Mouse (Mus musculus) neural tube, embryonic 13.5 days (tissue): ENCODE results near the gene Ttc24. TPM values are rescaled to one million over a fixed set of nuclear protein-coding genes. Genes with fewer than 3 reads are reported as not detected.

Experiments
- ATAC-seq: fragments of 200-750 bp; cut with Nextera tagmentation; 2 replicates; pipeline ENCODE4 v1.8.0; 2017; ENCODE audit warnings: low read depth, mild to moderate bottlenecking, moderate TSS enrichment, moderate library complexity
- H3K27ac ChIP-seq: fragments of 300-500 bp; sonication (generic); replicated peaks from 2 replicates; pipeline ENCODE4 v1.5.1; 2015; ENCODE audit warnings: moderate library complexity, mild to moderate bottlenecking, inconsistent platforms
- H3K27me3 ChIP-seq: fragments of 300-500 bp; sonication (generic); 2 replicates; pipeline ENCODE4 v1.6.1; 2015; ENCODE audit warnings: mild to moderate bottlenecking, inconsistent platforms
- H3K36me3 ChIP-seq: fragments of 300-500 bp; sonication (generic); 2 replicates; pipeline ENCODE4 v1.6.1; 2015; ENCODE audit warnings: mild to moderate bottlenecking, inconsistent platforms
- H3K4me1 ChIP-seq: fragments of 300-500 bp; sonication (generic); replicated peaks from 2 replicates; pipeline ENCODE4 v1.6.1; 2015; ENCODE audit warnings: inconsistent platforms
- H3K4me2 ChIP-seq: fragments of 300-500 bp; sonication (generic); 2 replicates; pipeline ENCODE4 v1.6.1; 2015; ENCODE audit warnings: inconsistent platforms, mild to moderate bottlenecking, moderate library complexity
- H3K4me3 ChIP-seq: fragments of 300-500 bp; sonication (generic); 2 replicates; pipeline ENCODE4 v1.5.1; 2015; ENCODE audit warnings: mild to moderate bottlenecking, inconsistent platforms
- H3K9ac ChIP-seq: fragments of 300-500 bp; sonication (generic); 2 replicates; pipeline ENCODE4 v1.6.1; 2015; ENCODE audit warnings: moderate library complexity, mild to moderate bottlenecking, inconsistent platforms
- H3K9me3 ChIP-seq: fragments of 300-500 bp; sonication (generic); 2 replicates; pipeline ENCODE4 v1.6.1; 2016; ENCODE audit warnings: inconsistent platforms
- WGBS: fragments of 180-500 bp; shearing (Covaris S2); methylation state at CpG from one replicate; pipeline ENCODE4 v1.1.7; 2015; 5-methylcytosine and 5-hydroxymethylcytosine counted together
- polyA plus RNA-seq: library from polyadenylated mRNA; unstranded; fragments of >200 nt; fragmentation: Nextera tagmentation; extraction: Ambion mirVana; gene quantifications from 2 replicates; pipeline ENCODE4 v1.2.1, GENCODE M21; 2015

Ttc24 gene
- polyA plus RNA-seq, 1 experiment from 2014 or later = not detected

- no peaks in the 10 kb centered on the region for H3K36me3 ChIP-seq
- no peak overlapping the region for H3K4me2 ChIP-seq
- H3K4me3 ChIP-seq = no peak overlapping the region
- ATAC-seq = no peak
- H3K27ac ChIP-seq = no peak overlapping the region
- no peaks in the 10 kb centered on the region for H3K4me1 ChIP-seq
- WGBS = 82% methylated on average over 8 of the region's 8 CpGs
- no peak overlapping the region for H3K9ac ChIP-seq
- H3K27me3 ChIP-seq = no peaks in the 10 kb centered on the region; the same call in none of the 2 replicates
- H3K9me3 ChIP-seq = no peaks in the 10 kb centered on the region
These were observed 3.3 kb downstream of the Ttc24 start for GRCm38 (mm10) chr3:88074766-88075165.

- Histone ChIP-seq H3K4me1 (no peaks in the 10 kb centered on the region), H3K4me2 (no peak overlapping the region), H3K4me3 (no peak overlapping the region), H3K9ac (no peak overlapping the region), H3K36me3 (no peaks in the 10 kb centered on the region), H3K27me3 (peaks cover under 1% of the 10 kb centered on the region), H3K9me3 (no peaks in the 10 kb centered on the region), H3K27ac (no peak overlapping the region)
- ATAC-seq = no peak
- WGBS = 72% methylated on average over 2 of the region's 2 CpGs
These were observed 3.8 kb downstream of the Ttc24 start for GRCm38 (mm10) chr3:88074351-88074750.

- H3K4me2 ChIP-seq = no peak overlapping the region
- no peaks in the 10 kb centered on the region for H3K36me3 ChIP-seq
- no peaks in the 10 kb centered on the region for H3K4me1 ChIP-seq
- H3K27ac ChIP-seq = no peak overlapping the region
- no peak overlapping the region for H3K9ac ChIP-seq
- H3K4me3 ChIP-seq = no peak overlapping the region
- H3K9me3 ChIP-seq = no peaks in the 10 kb centered on the region
- peaks cover 2% of the 10 kb centered on the region for H3K27me3 ChIP-seq
- ATAC-seq = no peak
- WGBS = 74% methylated on average over 2 of the region's 2 CpGs
These were observed 4.5 kb downstream of the Ttc24 start for GRCm38 (mm10) chr3:88073631-88074030.

- Histone ChIP-seq H3K9ac (no peak overlapping the region), H3K4me2 (no peak overlapping the region), H3K4me3 (no peak overlapping the region), H3K27ac (no peak overlapping the region), H3K4me1 (no peaks in the 10 kb centered on the region), H3K9me3 (no peaks in the 10 kb centered on the region), H3K36me3 (no peaks in the 10 kb centered on the region), H3K27me3 (peaks cover 2% of the 10 kb centered on the region)
- 2% methylated on average over 5 of the region's 5 CpGs for WGBS
- peak; percentile 64 for ATAC-seq
These were observed 6.3 kb downstream of the Ttc24 start for GRCm38 (mm10) chr3:88071783-88072182.

GRCm38 (mm10) chr3:88068386-88068785 lies 9.7 kb downstream of the Ttc24 start:
- WGBS = 56% methylated on average over 2 of the region's 2 CpGs
- peaks cover 2% of the 10 kb centered on the region for H3K27me3 ChIP-seq
- no peak for ATAC-seq
- H3K9me3 ChIP-seq = no peaks in the 10 kb centered on the region; the same call in 1 of the 2 replicates
- no peaks in the 10 kb centered on the region for H3K4me1 ChIP-seq
- no peak overlapping the region for H3K4me2 ChIP-seq
- no peak overlapping the region for H3K27ac ChIP-seq
- no peaks in the 10 kb centered on the region for H3K36me3 ChIP-seq
- no peak overlapping the region for H3K4me3 ChIP-seq
- no peak overlapping the region for H3K9ac ChIP-seq

- Histone ChIP-seq H3K27ac (peak within 1 kb of the TSS; percentile 64), H3K9ac (peak within 1 kb of the TSS; percentile 94), H3K4me1 (peaks cover 28% of the 10 kb centered on the region), H3K27me3 (no peaks in the 10 kb centered on the region), H3K4me2 (peak within 1 kb of the TSS; percentile 87), H3K9me3 (no peaks in the 10 kb centered on the region), H3K4me3 (peak within 1 kb of the TSS; percentile 93), H3K36me3 (peaks cover 39% of the 10 kb centered on the region)
- peak; percentile 96 for ATAC-seq
- whole genome bisulfite sequencing = 1% methylated on average over 60 of the region's 60 CpGs
These were observed 20.0 kb downstream of the Ttc24 start, which contains the start of gene Naxe for GRCm38 (mm10) chr3:88057902-88058696. Gene Naxe (minus strand): TSS chr3:88058495.

- WGBS = 86% methylated on average over 6 of the region's 6 CpGs
- no peak overlapping the region for H3K27ac ChIP-seq
- H3K4me3 ChIP-seq = peak overlapping the region; percentile 93
- H3K9me3 ChIP-seq = no peaks in the 10 kb centered on the region
- peak overlapping the region; percentile 35; the same call in 1 of the 2 replicates for H3K9ac ChIP-seq
- peak overlapping the region; percentile 87 for H3K4me2 ChIP-seq
- no peak for ATAC-seq
- H3K4me1 ChIP-seq = peaks cover 28% of the 10 kb centered on the region
- peaks cover 49% of the 10 kb centered on the region for H3K36me3 ChIP-seq
- H3K27me3 ChIP-seq = no peaks in the 10 kb centered on the region
These were observed 21.1 kb downstream of the Ttc24 start for GRCm38 (mm10) chr3:88057030-88057429.

GRCm38 (mm10) chr3:88049532-88049931 lies 28.6 kb downstream of the Ttc24 start:
- WGBS = 95% methylated on average over 3 of the region's 3 CpGs
- no peaks in the 10 kb centered on the region for H3K27me3 ChIP-seq
- H3K4me1 ChIP-seq = 0 out of 2 replicates have a peak, but pooled peaks cover 3% of the 10 kb centered on the region
- H3K36me3 ChIP-seq = peaks cover 48% of the 10 kb centered on the region
- H3K9me3 ChIP-seq = no peaks in the 10 kb centered on the region
- no peak overlapping the region for H3K27ac ChIP-seq
- no peak for ATAC-seq
- H3K9ac ChIP-seq = no peak overlapping the region
- H3K4me2 ChIP-seq = no peak overlapping the region
- no peak overlapping the region for H3K4me3 ChIP-seq

- Histone ChIP-seq H3K27me3 (peaks cover 28% of the 10 kb centered on the region), H3K36me3 (no peaks in the 10 kb centered on the region; the same call in 1 of the 2 replicates), H3K9ac (peak within 1 kb of the TSS; percentile 73), H3K4me2 (peak within 1 kb of the TSS; percentile 86), H3K27ac (no peak within 1 kb of the TSS; the same call in 1 of the 2 replicates), H3K4me1 (peaks cover 16% of the 10 kb centered on the region), H3K4me3 (peak within 1 kb of the TSS; percentile 79), H3K9me3 (no peaks in the 10 kb centered on the region)
- peak; percentile 96 for ATAC-seq
- 11% methylated on average over 36 of the region's 36 CpGs for WGBS
These were observed 35.3 kb downstream of the Ttc24 start, which contains the start of gene Gpatch4 for GRCm38 (mm10) chr3:88042661-88043421. Gene Gpatch4 (plus strand): TSS chr3:88043108.

GRCm38 (mm10) chr3:88035561-88036293 lies 42.4 kb downstream of the Ttc24 start:
- H3K27ac ChIP-seq = no peak overlapping the region
- no peak overlapping the region for H3K4me3 ChIP-seq
- 61% methylated on average over 1 of the region's 1 CpGs for WGBS
- no peaks in the 10 kb centered on the region for H3K36me3 ChIP-seq
- H3K27me3 ChIP-seq = peaks cover 67% of the 10 kb centered on the region
- H3K9me3 ChIP-seq = no peaks in the 10 kb centered on the region
- no peak overlapping the region for H3K9ac ChIP-seq
- no peak overlapping the region for H3K4me2 ChIP-seq
- no peaks in the 10 kb centered on the region; the same call in 1 of the 2 replicates for H3K4me1 ChIP-seq
- ATAC-seq = no peak

GRCm38 (mm10) chr3:88033506-88033905 lies 44.6 kb downstream of the Ttc24 start:
- peaks cover 71% of the 10 kb centered on the region for H3K27me3 ChIP-seq
- no peaks in the 10 kb centered on the region; the same call in 1 of the 2 replicates for H3K4me1 ChIP-seq
- no peaks in the 10 kb centered on the region for H3K9me3 ChIP-seq
- H3K27ac ChIP-seq = no peak overlapping the region
- H3K9ac ChIP-seq = no peak overlapping the region
- H3K36me3 ChIP-seq = no peaks in the 10 kb centered on the region
- H3K4me2 ChIP-seq = no peak overlapping the region
- ATAC-seq = no peak
- WGBS = 81% methylated on average over 5 of the region's 5 CpGs
- H3K4me3 ChIP-seq = no peak overlapping the region
